Mouse (Mus musculus): ENCODE data around the gene Bace2.
A peak's percentile ranks its signal among the peaks of the same experiment; 100 is the strongest.

Gene Bace2

GRCm38 (mm10) chr16:97401741-97402140, 45.2 kb downstream of the Bace2 start:
- no peak for DNase-seq (ENCODE audit: extremely low spot score)

GRCm38 (mm10) chr16:97402213-97402785, 45.8 kb downstream of the Bace2 start:
- no peak for DNase-seq (ENCODE audit: extremely low spot score)

GRCm38 (mm10) chr16:97405476-97406012, 49.0 kb downstream of the Bace2 start:
- DNase-seq (ENCODE audit: extremely low spot score) = no peak

- DNase-seq (ENCODE audit: extremely low spot score) = peak; percentile 76
Measured at GRCm38 (mm10) chr16:97417896-97418542, 61.5 kb downstream of the Bace2 start.

GRCm38 (mm10) chr16:97418749-97419453, 62.4 kb downstream of the Bace2 start:
- DNase-seq (ENCODE audit: extremely low spot score) = no peak

- DNase-seq (ENCODE audit: extremely low spot score) = no peak
Measured at GRCm38 (mm10) chr16:97421671-97422070, 65.1 kb downstream of the Bace2 start.

- no peak for DNase-seq (ENCODE audit: extremely low spot score)
Measured at GRCm38 (mm10) chr16:97423627-97424026, 67.1 kb downstream of the Bace2 start.

- no peak for DNase-seq (ENCODE audit: extremely low spot score)
Measured at GRCm38 (mm10) chr16:97428026-97428425, 71.5 kb downstream of the Bace2 start.

- no peak for DNase-seq (ENCODE audit: extremely low spot score)
Measured at GRCm38 (mm10) chr16:97430091-97430490, 73.5 kb downstream of the Bace2 start.

GRCm38 (mm10) chr16:97431328-97431727, 74.8 kb downstream of the Bace2 start:
- DNase-seq (ENCODE audit: extremely low spot score) = no peak

GRCm38 (mm10) chr16:97434206-97434605, 77.7 kb downstream of the Bace2 start:
- DNase-seq (ENCODE audit: extremely low spot score) = no peak

- no peak for DNase-seq (ENCODE audit: extremely low spot score)
Measured at GRCm38 (mm10) chr16:97437448-97438056, 81.0 kb downstream of the Bace2 start.

- DNase-seq (ENCODE audit: extremely low spot score) = no peak
Measured at GRCm38 (mm10) chr16:97438191-97438590, 81.6 kb downstream of the Bace2 start.

GRCm38 (mm10) chr16:97441967-97442366, 85.4 kb downstream of the Bace2 start:
- DNase-seq (ENCODE audit: extremely low spot score) = no peak

- DNase-seq (ENCODE audit: extremely low spot score) = peak; percentile 58
Measured at GRCm38 (mm10) chr16:97443670-97444263, 87.2 kb downstream of the Bace2 start.

GRCm38 (mm10) chr16:97447386-97447785, 90.8 kb downstream of the Bace2 start:
- no peak for DNase-seq (ENCODE audit: extremely low spot score)

GRCm38 (mm10) chr16:97459831-97460230, 103.3 kb downstream of the Bace2 start:
- DNase-seq (ENCODE audit: extremely low spot score) = no peak

GRCm38 (mm10) chr16:97461271-97461670, 104.7 kb downstream of the Bace2 start:
- no peak for DNase-seq (ENCODE audit: extremely low spot score)

GRCm38 (mm10) chr16:97462481-97463181, 106.1 kb downstream of the Bace2 start, which contains the start of gene Mx1:
Mx1 (minus strand) TSS chr16:97462907.
- no peak for DNase-seq (ENCODE audit: extremely low spot score)

GRCm38 (mm10) chr16:97466182-97466957, 109.8 kb downstream of the Bace2 start:
- DNase-seq (ENCODE audit: extremely low spot score) = no peak
